In genomic region chr11:110165822-110166221, GRCm38 (mm10) we compare ENCODE assay signal across 15 mouse cellular contexts. TPM values are rescaled to one million over a fixed set of nuclear protein-coding genes. Genes with fewer than 3 reads are reported as not detected.
A peak's percentile ranks its signal among the peaks of the same experiment; 100 is the strongest.
DNase-seq lines count a peak whose midpoint lies in the region; ATAC-seq and TF ChIP-seq lines count a peak whose summit lies in the region.
"Had no signal": no experiment of that assay in that cellular context is flagged by ENCODE, and none has a peak within 500 bp of the region (broad histone marks: within the 10 kb centered on the region; RNA-seq: fewer than 3 reads in every experiment).

No protein-coding gene starts in this region.

- H3K9ac ChIP-seq in liver, postnatal 0 days (replicated peaks), result no peak overlapping the region
- H3K9ac ChIP-seq: forebrain, embryonic 13.5 days; midbrain, embryonic 15.5 days had no signal

- TF ChIP-seq CTCF in layer of hippocampus, adult 2 months (conservative IDR thresholded peaks at IDR 0.05), result no peak
- TF ChIP-seq CTCF in liver, postnatal 0 days (IDR thresholded peaks at IDR 0.05; ENCODE audit: low read depth), result no peak

- H3K27ac ChIP-seq in layer of hippocampus, adult 2 months, result 0 out of 2 replicates have a peak overlapping the region, but pooled peaks have one; percentile 15
- H3K27ac ChIP-seq in liver, postnatal 0 days (ENCODE audit: low read depth), result no peak overlapping the region
- no peak overlapping the region for H3K27ac ChIP-seq in hindbrain, embryonic 10.5 days
- H3K27ac ChIP-seq: forebrain, embryonic 13.5 days; midbrain, embryonic 15.5 days had no signal

- no peaks in the 10 kb centered on the region; the same call in 1 of the 2 replicates for H3K4me1 ChIP-seq in liver, postnatal 0 days (ENCODE audit: insufficient read depth)
- 0 out of 2 replicates have a peak, but pooled peaks cover 3% of the 10 kb centered on the region for H3K4me1 ChIP-seq in hindbrain, embryonic 10.5 days (replicated peaks)
- H3K4me1 ChIP-seq: forebrain, embryonic 13.5 days; midbrain, embryonic 15.5 days had no signal

- peak; percentile 69 for ATAC-seq in liver, postnatal 0 days
- ATAC-seq: forebrain, embryonic 13.5 days; hindbrain, embryonic 16.5 days; midbrain, embryonic 15.5 days had no signal

- no peaks in the 10 kb centered on the region for H3K27me3 ChIP-seq in liver, postnatal 0 days (ENCODE audit: insufficient read depth, low read length)
- no peaks in the 10 kb centered on the region for H3K27me3 ChIP-seq in hindbrain, embryonic 10.5 days (ENCODE audit: insufficient read depth, poor library complexity, severe bottlenecking)
- H3K27me3 ChIP-seq: forebrain, embryonic 13.5 days; midbrain, embryonic 15.5 days had no signal

- 15% methylated on average over 3 of the region's 3 CpGs for WGBS in liver, postnatal 0 days (ENCODE audit: insufficient replicate concordance)
- WGBS in hindbrain, embryonic 10.5 days, result 58% methylated on average over 3 of the region's 3 CpGs

- no peaks in the 10 kb centered on the region for H3K36me3 ChIP-seq in liver, postnatal 0 days (replicated peaks; ENCODE audit: insufficient read depth, low read length)
- H3K36me3 ChIP-seq in hindbrain, embryonic 10.5 days, result no peaks in the 10 kb centered on the region
- H3K36me3 ChIP-seq: midbrain, embryonic 15.5 days had no signal

- H3K4me2 ChIP-seq in liver, postnatal 0 days (ENCODE audit: low read depth, low read length), result peak overlapping the region; percentile 26; the same call in 1 of the 2 replicates
- H3K4me2 ChIP-seq: forebrain, embryonic 13.5 days; midbrain, embryonic 15.5 days had no signal

- H3K4me3 ChIP-seq in layer of hippocampus, adult 2 months, result no peak overlapping the region
- no peak overlapping the region for H3K4me3 ChIP-seq in liver, postnatal 0 days (ENCODE audit: low read depth, low read length)
- H3K4me3 ChIP-seq in hindbrain, embryonic 10.5 days, result no peak overlapping the region
- H3K4me3 ChIP-seq: forebrain, embryonic 13.5 days; midbrain, embryonic 15.5 days had no signal

- no peak; the same call in 1 of the 2 replicates for TF ChIP-seq EP300 in liver, postnatal 0 days (IDR thresholded peaks at IDR 0.05; ENCODE audit: low read depth)

- H3K9me3 ChIP-seq in liver, postnatal 0 days (ENCODE audit: low read length), result no peaks in the 10 kb centered on the region
- H3K9me3 ChIP-seq in hindbrain, embryonic 10.5 days, result no peaks in the 10 kb centered on the region
- H3K9me3 ChIP-seq: forebrain, embryonic 13.5 days; midbrain, embryonic 15.5 days had no signal

- peak; percentile 15 for DNase-seq in embryo, embryonic 10.5 days (ENCODE audit: low spot score)
- DNase-seq in embryo, embryonic 11 days, result no peak
- DNase-seq in layer of hippocampus, adult 2 months (ENCODE audit: low spot score in 2 of 2), result no peak
- no peak for DNase-seq in layer of hippocampus, postnatal 25 days (ENCODE audit: extremely low spot score in 1 of 2, low spot score in 1 of 2)
- peak; percentile 12 for DNase-seq in Muller cell, postnatal 12 days (ENCODE audit: inconsistent ontology term)
- DNase-seq in liver, postnatal 0 days, result no peak
- DNase-seq in hindbrain, embryonic 10.5 days (ENCODE audit: low spot score), result no peak
- no peak for DNase-seq in kidney, adult 11 months
- DNase-seq: cerebellum, postnatal 14 days; gastrocnemius, postnatal 14 days; kidney, postnatal 36 days; left cerebral cortex, postnatal 4 days had no signal

RNA-seq across cellular contexts. Expression of gene Abca9, which starts 2.2 kb away (rescaled TPM):
- 1 to 10 TPM; 5.6 to 7.1 TPM for total RNA-seq in layer of hippocampus, adult 2 months (2021)
- total RNA-seq in layer of hippocampus, postnatal 25 days (2021), result 1 to 10 TPM; 6.5 TPM
- polyA plus RNA-seq in liver, postnatal 0 days (2015; fragmentation: Nextera tagmentation; extraction: Ambion mirVana), result 0.80 and 0.88 TPM in 2 replicates
- 3.3 and 4.7 TPM in 2 replicates for polyA plus RNA-seq in hindbrain, embryonic 10.5 days (2016; fragmentation: Nextera tagmentation; extraction: Ambion mirVana)

Comparison
In these comparisons a context has a peak if more than half of its experiments do, and no peak if none do; other contexts are left out.
1. DNase-seq: peak in embryo, embryonic 10.5 days (single experiment) and Muller cell, postnatal 12 days (single experiment); none in embryo, embryonic 11 days (single experiment), layer of hippocampus, adult 2 months (0 of 2), layer of hippocampus, postnatal 25 days (0 of 2), liver, postnatal 0 days (single experiment), hindbrain, embryonic 10.5 days (single experiment) and kidney, adult 11 months (single experiment).